Mouse (Mus musculus): ENCODE data around the gene Son.

DNA sequence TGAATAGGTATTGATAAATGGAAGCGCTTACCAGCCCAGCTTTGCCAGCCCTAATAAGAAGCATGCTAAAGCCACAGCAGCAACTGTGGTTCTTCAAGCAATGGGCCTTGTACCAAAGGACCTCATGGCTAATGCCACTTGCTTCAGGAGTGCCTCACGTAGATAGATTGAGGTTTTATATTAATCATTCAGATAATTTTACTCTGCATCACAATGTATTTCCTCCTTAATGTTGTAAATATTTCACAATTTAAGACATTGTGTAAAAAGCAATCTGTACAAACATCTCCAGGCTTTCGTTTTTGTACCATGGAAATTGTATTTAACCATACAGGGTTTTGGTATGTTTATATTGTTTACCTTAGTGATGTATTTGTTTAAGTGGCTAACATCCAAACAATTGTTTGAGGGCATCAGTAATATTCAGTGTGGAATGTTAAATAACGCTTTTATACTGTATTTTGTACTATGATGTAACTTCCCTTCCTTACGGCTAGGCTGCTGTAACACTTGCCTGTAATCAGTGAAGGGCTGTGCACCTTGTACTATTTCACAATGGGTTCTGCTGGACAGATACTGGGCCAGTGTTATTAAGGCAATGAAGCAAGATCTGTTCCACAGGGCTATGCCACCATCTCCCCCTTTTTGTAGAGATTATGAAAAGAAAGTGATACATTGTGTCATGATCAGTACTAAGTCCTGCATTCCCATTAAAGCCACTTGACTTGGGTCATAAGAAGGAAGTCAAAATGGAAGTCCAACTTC, 31.0 kb downstream of the Son start:
- no peak for TF ChIP-seq CTCF (IDR thresholded peaks at IDR 0.05; ENCODE audit: low read depth, low read length)
- no peak for TF ChIP-seq EP300 (IDR thresholded peaks at IDR 0.05; ENCODE audit: insufficient read depth, low read depth, low read length)
